Mouse (Mus musculus) ovary, adult 10 weeks (tissue): Measurements from ENCODE around the gene Olfr814. TPM values are rescaled to one million over a fixed set of nuclear protein-coding genes. Genes with fewer than 3 reads are reported as not detected.

Experiments
- polyA plus RNA-seq: library from polyadenylated mRNA; stranded (reverse); fragments of 350-450 nt; fragmentation: Illumina TruSeq; extraction: RNeasy Lipid Tissue Mini Kit (QIAGEN cat#74804); gene quantifications from one replicate; pipeline ENCODE4 v1.2.3, GENCODE M21; 2014

Gene Olfr814
- polyA plus RNA-seq, result not detected

GRCm38 (mm10) chr10:129879751-129880150 lies at the start of gene Olfr814:
TSS of gene Olfr814 (minus strand) at chr10:129879851.

GRCm38 (mm10) chr10:129915497-129915896 lies 35.8 kb upstream of the Olfr814 start, which contains the start of gene Olfr816:
TSS of gene Olfr816 (minus strand) at chr10:129915597.

GRCm38 (mm10) chr10:129905767-129906166 lies 26.1 kb upstream of the Olfr814 start, which contains the start of gene Olfr815:
TSS of gene Olfr815 (minus strand) at chr10:129905867.

GRCm38 (mm10) chr10:129855067-129855466 lies 24.6 kb downstream of the Olfr814 start, which contains the start of gene Olfr813:
TSS of gene Olfr813 (plus strand) at chr10:129855367.

GRCm38 (mm10) chr10:129845994-129846393 lies 33.7 kb downstream of the Olfr814 start, which contains the start of gene Olfr812:
TSS of gene Olfr812 (minus strand) at chr10:129846094.

Other genes with a start within 250 kb of the Olfr814 start
- gene Olfr799, start 242.4 kb downstream of the Olfr814 start, polyA plus RNA-seq, result not detected
- not detected for gene Olfr800, start 222.2 kb downstream of the Olfr814 start, polyA plus RNA-seq
- gene Olfr801, start 206.0 kb downstream of the Olfr814 start, polyA plus RNA-seq, result not detected
- not detected for gene Olfr802, start 191.7 kb downstream of the Olfr814 start, polyA plus RNA-seq
- not detected for gene Olfr803, start 185.6 kb downstream of the Olfr814 start, polyA plus RNA-seq
- gene Olfr804, start 176.6 kb downstream of the Olfr814 start, polyA plus RNA-seq, result not detected
- not detected for gene Olfr805, start 150.5 kb downstream of the Olfr814 start, polyA plus RNA-seq
- gene Olfr806, start 137.9 kb downstream of the Olfr814 start, polyA plus RNA-seq, result not detected
- gene Olfr807, start 122.1 kb downstream of the Olfr814 start, polyA plus RNA-seq, result not detected
- not detected for gene Olfr808, start 114.4 kb downstream of the Olfr814 start, polyA plus RNA-seq
- not detected for gene Olfr809, start 105.2 kb downstream of the Olfr814 start, polyA plus RNA-seq
- gene Olfr810, start 84.9 kb downstream of the Olfr814 start, polyA plus RNA-seq, result 0.17 TPM
- not detected for gene Olfr811, start 75.5 kb downstream of the Olfr814 start, polyA plus RNA-seq
- gene Olfr812, start 33.8 kb downstream of the Olfr814 start, polyA plus RNA-seq, result not detected
- not detected for gene Olfr813, start 24.5 kb downstream of the Olfr814 start, polyA plus RNA-seq
- not detected for gene Olfr815, start 26.0 kb upstream of the Olfr814 start, polyA plus RNA-seq
- gene Olfr816, start 35.7 kb upstream of the Olfr814 start, polyA plus RNA-seq, result not detected
- not detected for gene Olfr818, start 69.2 kb upstream of the Olfr814 start, polyA plus RNA-seq
- 0.29 TPM for gene Olfr819, start 87.4 kb upstream of the Olfr814 start, polyA plus RNA-seq
- not detected for gene Olfr247, start 96.3 kb upstream of the Olfr814 start, polyA plus RNA-seq
- gene Gm10310, start 105.2 kb upstream of the Olfr814 start, polyA plus RNA-seq, result not detected
- gene Olfr820, start 132.8 kb upstream of the Olfr814 start, polyA plus RNA-seq, result not detected
- gene Olfr821, start 150.5 kb upstream of the Olfr814 start, polyA plus RNA-seq, result not detected
- not detected for gene Olfr822, start 191.4 kb upstream of the Olfr814 start, polyA plus RNA-seq
- 0.57 TPM for gene Olfr823, start 235.5 kb upstream of the Olfr814 start, polyA plus RNA-seq